Mouse (Mus musculus) monocyte, adult 5-6 weeks (primary cell): ENCODE measurements around the gene Secisbp2l. TPM values are rescaled to one million over a fixed set of nuclear protein-coding genes. Genes with fewer than 3 reads are reported as not detected.

Experiments used
- ATAC-seq: fragments of 153-309, 156-312 bp; replicated peaks from 2 replicates; pipeline ENCODE4 v1.8.0; 2017; ENCODE audit warnings: mild to moderate bottlenecking; ENCODE audit not compliant: low TSS enrichment, insufficient number of reproducible peaks, severe bottlenecking, poor library complexity, low FRiP score
- total RNA-seq: library from RNA; stranded (forward); fragments of 200-1000, 200-491, 200-594 nt; gene quantifications from 3 replicates; pipeline ENCODE4 v1.2.3, GENCODE M21; 2017

Secisbp2l gene
- 52.9 to 72.2 TPM (median 55.9 TPM) in 3 replicates for total RNA-seq

DNA sequence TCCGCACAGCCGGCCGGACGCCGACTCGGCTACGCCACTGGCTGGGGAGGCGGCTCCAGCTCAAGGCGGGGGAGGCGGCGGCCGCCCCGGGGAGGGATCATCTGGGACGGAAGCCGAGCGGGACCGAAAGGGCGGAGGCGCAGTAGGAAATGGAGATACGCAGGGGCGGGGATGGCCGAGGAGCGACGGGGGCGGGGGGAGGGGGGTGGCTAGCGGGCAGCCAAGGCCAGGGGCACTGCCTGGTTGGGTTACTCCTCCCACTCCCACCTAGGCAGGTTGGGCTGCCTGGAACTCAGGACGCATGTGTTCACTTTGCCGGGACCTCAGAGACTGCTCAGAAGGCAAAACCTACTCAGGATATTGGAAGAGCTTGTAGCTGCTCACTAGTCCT lies at the start of gene Secisbp2l:
TSS of gene Secisbp2l (minus strand) at position 152 of the 391 bp plus-strand sequence.
- peak; percentile 97 for ATAC-seq

DNA sequence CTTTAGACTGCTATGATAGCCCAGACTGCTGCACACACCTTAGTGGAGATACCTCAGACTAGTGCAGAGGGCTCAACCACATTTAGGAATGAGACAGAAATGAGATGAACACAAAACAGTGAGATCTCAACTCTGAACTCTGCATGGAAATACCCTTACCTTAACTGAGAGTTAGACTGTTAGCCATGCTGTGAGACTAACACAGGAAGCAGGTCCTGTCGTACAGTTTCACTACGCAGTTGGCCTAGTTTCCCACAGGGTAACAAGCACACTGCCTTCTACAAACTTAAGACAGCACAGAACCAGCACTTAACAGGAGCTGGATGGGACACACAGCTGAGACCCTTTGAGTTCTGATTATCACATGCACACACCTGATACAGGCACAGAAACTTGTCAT lies 47.3 kb upstream of the Secisbp2l start:
- ATAC-seq, result no peak

DNA sequence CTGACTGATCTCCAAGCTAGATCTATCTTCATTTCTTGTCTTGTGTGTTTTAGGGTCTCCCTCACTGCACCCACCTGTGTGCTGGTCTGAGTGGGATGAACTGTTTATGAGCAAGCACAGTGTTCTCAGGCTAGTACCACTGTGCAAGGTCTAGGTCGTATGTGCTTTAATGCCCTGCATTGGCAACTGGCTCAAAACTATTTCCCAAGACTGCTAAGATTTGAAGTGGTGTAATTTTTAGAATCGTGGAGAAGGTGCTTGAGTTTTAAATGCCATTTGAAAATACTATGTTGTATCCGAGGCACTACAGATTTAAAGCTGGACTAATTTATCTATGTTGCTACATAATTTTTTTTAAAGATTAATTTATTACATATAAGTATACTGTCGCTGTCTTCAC lies 45.2 kb upstream of the Secisbp2l start:
- no peak for ATAC-seq

DNA sequence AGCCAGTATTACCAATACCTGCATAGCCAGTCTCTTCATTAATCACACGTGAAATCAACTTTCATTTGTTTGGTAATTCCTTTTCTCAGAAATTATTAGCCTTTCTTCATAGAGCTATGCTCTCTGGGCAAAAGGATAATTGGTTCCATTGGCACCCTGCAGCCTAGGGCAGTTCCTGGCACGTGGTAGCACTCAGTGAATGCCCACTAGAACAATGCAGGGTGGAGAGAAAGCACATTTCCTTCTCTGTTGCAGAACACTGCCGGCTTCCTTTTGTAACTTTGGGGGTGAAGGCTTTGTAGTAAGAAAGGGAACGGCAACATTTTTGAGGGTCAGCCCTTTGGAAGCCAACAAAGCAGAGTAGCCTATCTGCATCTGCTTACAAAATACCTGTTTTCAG lies 43.5 kb upstream of the Secisbp2l start:
- ATAC-seq, result no peak

DNA sequence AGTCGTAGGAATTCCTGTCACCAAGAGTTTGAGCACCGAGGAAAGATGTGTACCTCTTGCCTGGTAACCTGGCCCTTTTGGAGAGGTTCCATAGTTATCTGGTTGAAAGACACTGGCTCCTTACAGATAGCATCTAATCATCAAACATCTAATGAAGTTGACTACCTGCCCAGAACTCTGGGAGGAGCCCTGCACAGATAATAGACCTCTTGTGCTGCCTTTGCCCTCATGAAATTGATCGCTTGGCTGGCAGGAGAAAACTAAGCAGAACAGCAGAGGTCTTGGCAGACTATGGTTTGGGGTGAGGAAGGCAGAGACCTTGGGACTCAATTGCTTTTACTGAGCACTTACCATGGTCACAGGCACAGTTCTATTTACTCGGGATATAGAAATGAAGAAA lies 37.7 kb upstream of the Secisbp2l start:
- ATAC-seq, result no peak

DNA sequence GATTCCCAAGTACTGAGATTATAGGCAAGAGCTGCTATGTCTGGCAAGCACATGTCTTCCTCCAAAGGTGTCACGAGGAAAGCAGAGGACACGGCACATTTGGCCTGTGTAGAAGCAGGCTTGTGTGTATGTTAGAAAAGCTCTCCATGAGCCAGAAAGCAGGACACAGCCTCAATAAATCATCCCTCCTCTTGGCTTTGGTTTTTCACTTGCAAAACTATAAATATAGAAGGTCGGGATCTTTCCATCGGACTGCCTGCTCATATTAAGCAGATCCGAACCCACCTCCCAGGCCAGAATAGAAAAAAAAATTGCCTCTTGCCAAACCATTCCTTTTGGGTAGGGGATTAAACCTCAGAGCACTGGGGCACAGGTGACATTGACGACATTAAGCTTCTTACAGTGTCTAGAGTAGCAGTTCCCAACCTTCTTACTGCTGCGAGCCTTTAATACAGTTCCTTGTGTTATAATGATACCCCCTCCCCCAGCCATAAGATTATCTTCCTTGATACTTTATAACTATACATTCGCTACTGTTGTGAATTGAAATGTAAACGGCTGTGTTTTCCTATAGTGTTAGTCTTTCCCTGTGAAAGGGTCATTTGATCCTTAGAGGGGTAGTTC lies 31.4 kb upstream of the Secisbp2l start:
- ATAC-seq, result no peak

DNA sequence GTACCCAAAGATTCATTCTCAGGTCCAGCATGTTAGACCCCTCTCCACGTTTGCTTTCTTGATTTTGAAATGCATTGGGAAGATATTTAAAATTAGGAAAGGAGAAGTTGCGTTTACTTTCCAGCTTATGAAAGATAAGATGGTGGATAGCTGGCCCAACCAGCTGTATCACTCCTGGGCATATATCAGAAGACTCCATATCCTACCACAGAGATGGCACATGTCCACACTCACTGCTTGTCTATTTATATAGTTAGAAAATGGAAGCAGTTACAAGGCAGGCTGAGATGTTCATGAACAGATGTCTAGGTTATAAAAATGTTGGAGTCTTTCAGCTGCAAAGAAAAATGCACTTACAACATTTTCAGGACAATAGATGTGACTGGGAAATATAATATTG lies 28.7 kb upstream of the Secisbp2l start:
- no peak for ATAC-seq

DNA sequence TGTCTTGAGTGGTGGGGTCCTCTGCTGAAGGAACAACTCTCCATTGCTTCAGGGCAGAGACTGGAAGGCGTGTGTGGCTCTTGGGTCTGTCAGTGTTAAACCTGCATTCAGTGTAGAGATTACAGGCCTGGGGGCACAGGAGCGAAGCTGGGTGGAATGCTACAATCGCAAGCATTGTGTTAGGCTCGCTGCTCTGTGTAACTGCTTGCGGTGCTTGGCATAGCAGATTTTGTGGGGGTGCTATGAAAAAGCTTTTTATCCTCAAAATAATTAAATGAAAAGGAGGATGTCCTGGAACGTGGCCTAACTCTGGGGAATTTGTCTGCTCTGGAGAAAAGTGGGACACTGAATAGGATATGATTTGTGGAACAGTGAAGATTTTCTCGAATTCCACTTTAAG lies 26.9 kb upstream of the Secisbp2l start:
- no peak for ATAC-seq

DNA sequence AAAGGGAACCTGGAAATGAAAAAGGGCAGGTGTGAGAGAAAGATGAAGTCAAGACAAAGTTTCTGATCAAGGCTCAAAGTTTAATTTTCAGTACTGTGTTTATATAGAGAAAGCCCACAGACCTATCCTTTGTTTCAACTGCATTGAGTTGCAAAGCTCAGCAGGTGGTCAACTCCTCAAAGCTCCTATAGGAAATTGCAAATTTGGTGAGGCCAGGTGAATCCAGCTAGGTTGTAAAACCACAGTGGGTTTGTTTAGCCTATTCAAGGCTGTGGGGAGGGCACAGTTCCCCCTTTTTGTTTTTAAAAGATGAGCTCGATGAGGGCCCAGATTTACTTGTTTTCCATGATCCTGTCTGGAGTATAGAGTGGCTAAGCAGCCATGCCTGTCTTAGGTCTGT lies 23.2 kb upstream of the Secisbp2l start:
- ATAC-seq, result no peak

DNA sequence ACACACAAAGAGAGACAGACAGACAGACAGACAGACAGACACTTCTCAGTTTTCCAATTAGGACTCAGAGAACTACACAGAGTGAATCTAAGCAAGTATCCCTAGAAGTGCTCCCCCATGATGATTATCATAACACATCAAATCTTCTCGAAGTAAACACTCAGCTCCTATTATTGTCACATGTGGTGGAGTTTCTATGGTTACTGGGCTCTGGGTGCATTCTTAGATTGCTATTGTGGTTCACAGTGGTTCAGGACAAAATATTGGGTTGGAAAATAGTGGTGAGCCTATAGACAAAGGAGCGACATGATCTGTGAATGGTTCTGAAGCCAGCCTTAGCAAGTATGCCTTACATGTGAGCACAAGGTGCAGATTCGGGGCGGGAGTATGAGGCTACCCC lies 19.3 kb upstream of the Secisbp2l start:
- ATAC-seq, result no peak

DNA sequence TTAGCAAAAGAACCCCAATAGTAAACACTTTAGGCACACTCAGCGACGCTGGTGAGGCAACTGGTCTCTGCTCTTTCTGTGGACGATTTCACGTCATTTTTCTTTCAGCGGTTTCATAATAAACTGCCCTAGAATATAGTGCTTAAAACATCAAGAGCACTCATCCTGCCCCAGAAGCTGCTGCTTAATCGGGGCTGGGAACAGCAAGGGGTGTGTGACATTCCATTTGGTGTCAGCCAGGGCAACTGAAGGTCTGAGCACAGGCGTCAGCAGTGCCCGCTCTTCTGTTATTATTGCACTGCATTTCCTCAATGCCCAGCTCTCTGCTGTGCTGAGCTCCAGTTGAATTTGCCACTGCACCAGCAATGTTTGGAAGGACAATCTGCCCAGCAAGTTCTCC lies 18.4 kb upstream of the Secisbp2l start:
- ATAC-seq, result no peak

DNA sequence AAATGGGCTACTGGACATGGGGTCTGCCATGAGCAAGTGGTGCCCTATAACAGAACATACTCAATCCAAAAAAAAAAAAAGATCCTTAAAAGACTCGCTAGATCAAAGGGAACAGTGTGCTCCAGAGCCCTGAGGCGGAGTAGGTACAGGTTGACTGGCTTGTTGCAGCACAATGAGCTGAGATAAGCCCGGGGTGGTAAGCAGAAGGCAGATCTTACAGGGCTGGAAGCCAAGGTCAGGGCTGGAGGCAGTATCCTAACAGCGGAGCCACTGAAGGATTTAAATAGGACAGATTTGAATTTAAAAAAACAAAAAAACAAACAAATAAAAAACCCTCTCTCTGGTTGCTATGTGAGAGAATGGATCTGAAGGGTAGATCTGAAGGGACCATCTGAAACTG lies 17.8 kb upstream of the Secisbp2l start:
- no peak for ATAC-seq

DNA sequence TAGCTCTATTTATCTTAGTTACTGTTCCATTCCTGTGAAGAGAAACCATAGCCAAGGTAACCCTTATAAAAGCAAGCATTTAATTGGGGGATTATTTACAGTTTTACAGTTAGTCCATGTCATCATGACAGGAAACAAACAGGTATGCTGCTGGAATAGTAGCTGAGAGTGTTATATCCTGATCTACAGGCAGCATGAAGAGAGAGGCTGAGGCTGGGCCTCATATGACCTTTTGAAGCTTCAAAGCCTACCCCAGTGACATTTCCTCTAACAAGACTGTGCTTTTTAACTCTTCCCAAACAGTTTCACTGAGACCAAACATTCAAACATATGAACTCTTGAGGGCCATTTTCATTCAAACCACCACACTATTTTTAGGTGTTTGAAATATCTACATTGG lies 15.2 kb upstream of the Secisbp2l start:
- no peak for ATAC-seq

DNA sequence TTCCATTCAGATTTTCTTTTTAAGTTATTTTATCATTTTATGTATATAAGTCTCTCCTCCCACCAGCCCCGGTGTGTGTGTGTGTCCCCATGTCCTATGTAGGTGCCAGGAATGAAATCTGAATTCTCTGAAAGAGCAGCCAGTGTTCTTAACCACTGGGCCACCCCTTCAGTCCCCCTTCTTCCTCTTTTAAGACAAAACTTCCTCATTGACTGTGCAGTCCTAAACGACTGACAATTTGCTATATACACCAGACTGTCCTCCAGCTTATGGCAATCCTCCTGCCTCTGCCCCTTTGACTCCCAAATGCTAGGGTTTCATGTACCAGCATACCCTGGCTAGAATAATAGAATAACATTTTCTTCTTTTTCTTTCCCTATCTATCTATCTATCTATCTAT lies 12.4 kb upstream of the Secisbp2l start:
- peak; percentile 57 for ATAC-seq

DNA sequence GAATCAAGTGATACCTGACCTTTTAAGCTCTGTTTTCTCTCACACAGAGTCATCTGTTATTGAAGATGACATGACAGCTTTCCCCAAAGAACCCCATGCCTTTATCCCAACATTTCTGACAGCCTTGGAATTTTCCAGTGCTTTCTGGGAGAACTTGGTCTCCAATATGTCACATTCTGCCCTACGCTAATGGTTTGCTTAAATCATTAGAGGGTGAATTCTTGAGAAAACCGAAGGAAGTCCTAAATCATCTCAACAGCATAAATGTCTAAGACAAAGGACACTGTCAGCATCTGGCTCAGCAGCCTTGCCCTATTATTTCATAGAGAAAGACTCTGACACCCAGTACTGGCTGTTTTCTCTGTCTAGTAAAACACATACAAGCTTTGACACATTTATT lies 11.5 kb upstream of the Secisbp2l start:
- no peak for ATAC-seq

DNA sequence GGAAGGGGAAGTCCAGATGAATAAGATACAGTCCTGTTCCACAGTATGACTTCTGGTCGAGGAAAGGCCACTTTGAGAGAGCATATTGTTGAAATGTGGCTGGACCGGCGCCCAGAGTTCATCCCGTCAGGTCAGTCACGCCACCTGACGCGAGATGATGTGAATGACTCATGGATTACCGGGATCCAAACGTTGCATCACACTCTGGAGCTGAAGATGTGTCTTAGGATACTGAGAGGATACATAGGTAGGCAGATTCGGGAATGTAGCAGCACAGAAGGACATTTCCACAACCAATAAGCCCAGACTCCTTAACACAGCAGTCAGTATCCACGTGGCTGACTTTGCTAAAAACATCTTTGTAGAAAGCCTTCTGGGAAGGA lies 10.2 kb upstream of the Secisbp2l start:
- no peak for ATAC-seq

DNA sequence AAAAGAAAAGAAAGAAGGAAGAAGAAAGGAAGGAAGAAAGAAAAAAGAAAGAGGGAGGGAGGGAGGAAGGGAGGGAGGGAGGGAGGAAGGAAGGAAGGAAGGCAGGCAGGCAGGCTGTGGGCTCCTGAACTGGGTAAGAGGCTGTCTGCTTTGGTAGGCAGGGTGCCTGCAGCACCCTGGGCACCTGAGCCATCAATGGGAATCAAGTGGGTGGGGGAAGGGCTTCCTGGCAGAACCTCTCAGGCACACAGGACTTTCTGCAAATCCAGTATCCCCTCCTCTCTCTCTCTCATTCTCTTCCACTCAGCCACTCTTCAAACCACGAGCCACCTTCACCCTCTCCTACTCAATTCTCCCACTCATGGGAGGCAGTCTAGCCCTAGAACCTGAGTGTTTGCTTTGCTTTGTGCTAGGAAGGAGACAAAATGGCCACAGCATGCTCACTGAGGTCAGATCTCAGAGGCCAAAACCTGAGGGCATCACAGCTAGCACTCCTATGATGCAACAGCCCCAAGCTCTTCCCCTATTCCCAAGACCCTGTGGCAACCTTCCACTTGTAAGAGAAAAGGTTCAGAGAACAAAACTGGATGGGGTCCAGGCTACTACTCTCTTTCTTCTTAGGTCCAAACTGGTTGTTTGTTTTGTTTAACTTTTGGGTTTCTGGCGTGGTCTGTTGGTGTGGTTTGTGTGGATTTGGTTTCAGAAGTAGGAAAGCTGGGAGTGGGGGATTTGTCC lies 9.6 kb upstream of the Secisbp2l start:
- peak; percentile 27; the same call in 1 of the 2 replicates for ATAC-seq

DNA sequence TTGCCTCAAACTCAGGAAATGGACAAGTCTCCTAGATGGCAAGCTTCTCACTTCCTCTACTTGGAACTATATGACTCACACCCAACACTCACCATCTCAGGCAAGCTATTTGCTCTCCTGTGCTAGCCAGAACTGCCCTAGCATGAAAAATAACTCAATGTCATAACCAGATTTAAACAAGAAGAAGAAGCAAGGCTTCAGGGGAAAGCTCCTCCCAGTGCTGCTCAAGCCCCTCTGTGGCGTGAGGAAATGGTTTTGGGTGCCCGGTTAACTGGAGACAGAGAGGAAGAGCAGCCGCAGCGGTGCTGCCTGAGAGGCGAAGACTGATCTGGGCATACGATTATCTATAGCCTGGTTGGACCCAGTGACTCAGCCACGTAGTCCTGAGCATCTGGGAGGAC lies 8.8 kb upstream of the Secisbp2l start:
- peak; percentile 81 for ATAC-seq

DNA sequence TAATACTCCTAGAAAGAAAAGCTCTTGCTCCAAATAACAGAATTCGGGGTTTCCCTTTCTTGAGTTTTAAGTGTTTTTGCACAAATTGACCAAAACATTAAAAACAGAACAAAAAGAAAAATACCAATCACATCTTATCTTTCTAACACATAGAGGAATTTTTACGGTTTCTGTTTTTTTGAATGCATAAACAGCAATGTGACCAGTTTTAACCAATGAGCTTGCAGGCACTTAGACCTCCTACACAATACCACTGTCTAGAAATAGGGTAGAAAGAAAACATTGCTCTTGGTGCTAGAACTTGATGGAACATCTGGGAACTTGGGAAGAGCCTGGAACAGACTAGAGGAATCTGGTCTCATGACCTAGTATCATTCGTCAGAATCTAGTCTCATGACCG lies 7.6 kb upstream of the Secisbp2l start:
- no peak for ATAC-seq

DNA sequence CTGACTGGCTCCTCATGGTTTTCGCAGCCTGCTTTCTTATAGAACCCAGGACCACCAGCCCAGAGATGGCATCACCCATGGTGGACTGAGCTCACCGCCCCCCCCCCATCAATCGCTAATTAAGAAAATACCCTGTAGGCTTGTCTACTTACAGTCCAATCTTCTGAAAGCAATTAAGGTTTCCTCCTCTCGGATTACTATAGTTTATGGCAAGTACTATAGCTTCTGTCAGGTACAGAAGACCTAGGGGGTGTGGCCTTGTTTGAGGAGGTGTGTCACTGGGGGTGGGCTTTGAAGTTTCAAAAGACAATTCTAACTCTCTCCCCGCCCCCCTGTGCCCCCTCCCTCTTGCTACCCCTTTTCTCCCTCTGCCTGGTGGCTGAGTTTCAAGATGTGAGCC lies 6.6 kb upstream of the Secisbp2l start:
- ATAC-seq, result no peak

DNA sequence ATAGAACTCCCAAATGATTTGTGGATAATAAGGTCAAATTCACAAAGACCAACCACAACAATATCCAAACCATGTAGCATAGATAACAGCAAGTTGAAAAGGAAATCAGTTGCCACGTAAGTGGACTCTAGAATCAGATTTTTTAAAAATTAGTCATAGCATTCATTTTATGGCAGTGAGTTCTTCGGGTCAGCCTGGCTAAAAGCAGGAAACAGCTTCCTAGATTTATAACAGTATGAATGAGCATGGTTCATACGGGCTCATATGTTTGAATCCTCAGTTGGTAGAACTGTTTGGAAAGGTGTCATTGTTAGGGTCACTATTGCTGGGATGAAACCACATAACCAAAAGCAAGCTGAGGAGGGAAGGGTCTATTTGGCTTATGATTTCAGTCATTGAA lies 6.1 kb upstream of the Secisbp2l start:
- ATAC-seq, result no peak
